Mouse (Mus musculus): ENCODE results near the gene Sectm1a. TPM values are rescaled to one million over a fixed set of nuclear protein-coding genes. Genes with fewer than 3 reads are reported as not detected.
A peak's percentile ranks its signal among the peaks of the same experiment; 100 is the strongest.

Gene Sectm1a
- polyA plus RNA-seq (2012), result not detected in 2 replicates

DNA sequence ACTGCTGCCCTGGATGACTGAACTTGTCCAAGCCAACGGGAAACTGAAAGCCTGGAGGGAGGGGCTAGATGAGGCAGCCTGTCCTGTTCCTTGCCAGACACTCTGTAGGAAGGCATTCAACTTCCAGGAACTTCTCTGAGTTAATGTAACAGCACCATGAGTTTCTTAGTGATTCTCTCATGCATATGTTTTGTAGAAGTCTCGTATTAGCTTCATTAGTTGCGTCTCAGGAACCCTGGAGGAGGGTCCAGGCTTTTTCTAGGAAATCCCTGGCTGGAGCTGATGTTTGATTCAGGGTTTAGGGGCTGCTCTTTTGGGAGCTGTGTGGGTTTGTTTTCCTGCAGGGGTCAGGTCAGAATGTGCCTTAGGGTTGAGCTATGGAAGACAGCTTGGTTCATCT, at the start of gene Sectm1a:
Gene Sectm1a, minus strand, starts transcription at position 101 of the 400 bp plus-strand sequence.
- no peak for TF ChIP-seq GATA1 (IDR thresholded peaks at IDR 0.05; ENCODE audit: low read length)

DNA sequence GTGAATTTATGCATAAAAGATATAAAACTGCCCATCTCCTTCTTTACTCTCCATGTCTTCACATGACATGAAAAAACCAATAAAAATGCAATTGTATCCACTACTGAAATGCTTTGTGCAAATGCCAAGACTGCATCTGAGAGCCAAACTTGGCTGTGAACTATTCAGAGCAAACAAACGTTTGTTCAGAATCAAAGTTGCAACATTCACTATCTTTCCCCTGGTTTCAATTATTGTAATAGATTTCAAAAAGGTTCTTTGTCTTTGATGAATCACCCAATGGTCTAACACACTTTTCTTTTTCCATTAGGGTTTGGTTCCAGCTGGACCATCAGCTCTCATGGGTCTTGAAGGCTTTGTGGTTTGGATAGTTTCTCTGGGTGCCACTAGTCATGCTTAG, 48.6 kb upstream of the Sectm1a start:
- no peak for TF ChIP-seq GATA1 (IDR thresholded peaks at IDR 0.05; ENCODE audit: low read length)

DNA sequence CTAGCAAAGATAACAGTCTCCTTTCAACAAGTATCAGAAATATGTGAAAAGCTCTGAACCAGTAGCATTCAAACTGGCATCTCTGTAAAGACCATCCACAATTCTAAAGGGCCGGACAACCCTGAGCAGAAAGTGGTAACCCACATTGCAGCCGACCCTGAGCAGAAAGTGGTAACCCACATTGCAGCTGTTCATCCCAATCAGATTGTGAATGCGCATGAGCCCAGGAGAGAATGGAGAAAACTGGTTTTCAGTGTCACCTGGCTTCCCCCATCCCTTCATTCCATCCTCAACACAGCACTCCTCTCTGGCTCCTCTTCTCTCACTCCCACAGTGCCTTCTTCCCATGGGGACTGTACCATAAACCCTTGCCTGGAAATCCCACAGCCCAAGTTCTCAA, 46.4 kb upstream of the Sectm1a start:
- TF ChIP-seq GATA1 (IDR thresholded peaks at IDR 0.05; ENCODE audit: low read length), result no peak

DNA sequence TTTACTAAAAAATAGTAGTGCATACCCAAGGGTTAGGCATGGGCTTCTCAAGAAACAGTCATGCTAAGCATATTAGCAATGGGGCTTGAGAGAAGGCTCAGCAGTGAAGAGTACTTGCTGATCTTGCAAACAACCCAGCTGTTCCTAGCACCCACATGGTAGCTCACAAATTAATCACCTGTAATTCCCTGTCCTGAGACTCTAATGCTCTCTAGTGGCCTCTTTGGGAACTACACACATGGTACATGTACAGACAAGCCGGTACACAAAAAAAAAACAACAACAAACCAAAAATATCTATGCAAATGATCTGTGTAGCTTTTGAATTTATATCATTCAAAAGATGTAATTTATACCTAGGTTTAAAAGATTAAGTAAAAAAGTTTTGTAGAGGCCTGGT, 45.4 kb upstream of the Sectm1a start:
- no peak for TF ChIP-seq GATA1 (IDR thresholded peaks at IDR 0.05; ENCODE audit: low read length)

DNA sequence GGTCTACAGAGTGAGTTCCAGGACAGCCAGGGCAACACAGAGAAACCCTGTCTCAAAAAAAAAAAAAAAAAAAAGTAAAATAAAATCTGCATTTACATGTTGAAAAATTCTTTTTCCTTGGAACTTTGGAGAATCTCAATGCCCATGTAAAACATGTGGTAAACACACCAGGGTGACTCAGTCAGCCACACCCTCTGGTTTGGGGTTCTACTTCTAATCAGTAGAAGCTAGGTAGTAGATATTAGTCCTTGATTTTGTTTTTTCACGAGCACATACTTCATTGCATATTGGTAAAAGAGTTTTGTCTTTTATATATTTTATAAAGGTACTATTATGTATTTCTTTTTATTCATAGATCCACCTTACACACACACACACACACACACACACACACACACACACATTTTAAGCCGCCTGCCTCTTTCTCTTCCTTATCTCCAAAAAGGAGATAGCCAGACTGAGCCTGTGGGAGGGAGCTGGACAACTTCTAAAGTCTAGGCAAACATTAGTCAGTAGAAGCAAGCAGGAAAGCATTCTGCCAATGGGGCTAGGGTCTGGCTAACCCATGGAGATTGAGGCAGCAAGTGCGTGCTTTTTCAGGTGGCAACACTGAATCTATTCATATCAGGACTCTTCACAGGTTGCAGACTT, 44.6 kb upstream of the Sectm1a start:
- no peak for TF ChIP-seq GATA1 (IDR thresholded peaks at IDR 0.05; ENCODE audit: low read length)

DNA sequence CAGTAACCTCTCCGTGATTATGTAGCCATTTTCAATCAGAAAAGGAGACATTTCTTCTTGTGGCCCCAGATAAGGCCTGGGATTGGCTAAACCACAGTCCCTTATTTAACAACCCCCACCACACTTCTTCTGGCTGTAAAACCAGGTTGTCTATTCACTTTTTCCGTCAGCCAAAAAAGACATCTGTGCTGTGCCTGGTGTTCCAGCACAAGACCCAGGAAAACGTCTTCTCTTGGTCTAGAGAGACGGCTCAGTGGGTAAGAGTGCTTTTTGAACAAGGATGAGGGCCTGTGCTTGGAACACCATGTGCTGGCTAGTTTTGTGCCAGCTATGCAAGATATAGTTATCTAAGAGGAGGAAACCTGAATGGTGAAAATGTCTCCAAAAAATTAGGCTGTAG, 42.4 kb upstream of the Sectm1a start:
- TF ChIP-seq GATA1 (IDR thresholded peaks at IDR 0.05; ENCODE audit: low read length), result no peak

DNA sequence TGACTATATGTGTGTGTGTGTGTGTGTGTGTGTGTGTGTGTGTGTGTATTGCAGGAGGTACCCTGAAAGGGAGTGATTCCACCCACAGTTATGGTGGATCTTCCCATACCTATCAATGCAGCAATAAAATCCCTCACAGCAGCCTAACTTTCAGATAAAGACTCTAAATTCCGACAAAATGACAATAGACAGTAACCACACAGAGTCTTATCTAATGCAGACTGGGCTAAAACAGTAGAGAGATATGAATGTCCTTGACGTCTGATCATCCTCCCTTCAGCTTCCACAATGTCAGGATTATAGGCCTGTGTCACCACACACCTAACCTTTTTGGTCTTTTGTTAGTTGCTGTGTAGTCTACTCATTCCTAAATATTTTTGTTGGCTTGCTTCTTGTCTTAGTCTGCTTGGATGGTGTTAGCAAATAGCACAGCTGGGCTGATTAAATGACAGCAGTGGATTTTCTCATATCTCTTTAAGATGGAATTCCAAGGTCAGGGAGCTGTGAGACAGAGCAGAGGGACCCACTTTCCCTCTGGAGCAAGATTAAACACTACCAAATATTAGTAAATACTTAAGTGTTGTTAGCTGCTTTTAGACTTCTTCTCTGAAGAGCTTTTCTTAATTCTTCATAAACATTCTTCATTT, 41.1 kb upstream of the Sectm1a start:
- TF ChIP-seq GATA1 (IDR thresholded peaks at IDR 0.05; ENCODE audit: low read length), result peak; percentile 93

DNA sequence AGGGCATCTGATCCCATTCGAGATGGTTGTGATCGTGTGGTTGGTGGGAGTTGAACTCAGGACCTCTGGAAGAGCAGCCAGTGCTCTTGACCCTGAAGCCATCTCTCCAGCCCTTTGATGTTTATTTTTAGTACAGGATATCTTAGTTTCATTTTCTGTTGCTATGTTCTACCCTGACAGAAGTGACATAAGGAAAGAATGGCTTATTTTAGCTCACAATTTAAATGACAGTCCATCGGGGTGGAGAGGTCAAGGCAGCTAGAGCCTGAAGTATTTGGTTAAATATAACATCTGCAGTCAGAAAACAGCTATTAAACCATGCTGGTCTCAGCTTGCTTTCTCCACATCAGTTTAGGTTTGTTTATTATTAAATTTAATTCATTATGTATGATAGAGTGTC, 40.1 kb upstream of the Sectm1a start:
- no peak for TF ChIP-seq GATA1 (IDR thresholded peaks at IDR 0.05; ENCODE audit: low read length)

DNA sequence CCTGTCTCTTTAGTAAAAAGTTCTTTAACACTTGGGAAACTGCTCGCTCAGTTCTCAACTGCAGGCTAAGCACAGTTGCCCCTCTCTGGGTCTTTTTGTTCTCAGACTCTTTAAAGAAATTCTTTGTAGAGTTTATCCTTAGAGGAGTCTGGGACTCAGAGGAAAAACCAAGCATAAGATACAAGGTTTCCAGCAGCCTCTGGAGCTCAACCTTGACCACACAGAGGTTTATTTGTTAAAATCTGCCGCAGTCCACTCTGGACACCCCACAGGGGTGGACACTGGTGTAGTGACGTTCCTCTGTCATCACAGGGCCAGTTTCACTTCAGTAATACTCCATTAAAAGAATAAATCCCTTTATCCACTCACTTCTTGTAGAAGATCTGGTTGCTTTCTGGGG, 37.6 kb upstream of the Sectm1a start, which contains the start of gene Tex19.2:
Gene Tex19.2, minus strand, starts transcription at position 101 of the 400 bp plus-strand sequence.
- TF ChIP-seq GATA1 (IDR thresholded peaks at IDR 0.05; ENCODE audit: low read length), result no peak

DNA sequence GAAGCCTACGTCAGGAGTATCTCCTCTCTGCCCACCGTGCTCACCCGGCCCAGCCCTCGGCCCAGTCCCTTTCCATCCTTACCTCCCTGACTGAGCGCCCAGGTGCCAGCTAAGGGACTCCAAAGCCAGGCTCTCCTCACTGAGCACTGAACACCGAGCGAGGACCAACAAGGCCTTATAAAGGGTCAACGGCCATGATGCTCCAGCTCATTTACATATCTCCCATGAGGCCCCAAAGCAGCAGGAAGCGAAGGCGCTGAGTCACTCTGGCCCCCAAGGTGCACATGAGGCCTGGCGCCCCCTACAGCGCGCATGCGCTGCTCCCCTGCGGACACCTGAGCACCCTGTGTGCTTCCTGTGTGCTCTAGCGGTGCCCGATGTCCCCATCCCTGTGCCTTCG, 37.1 kb upstream of the Sectm1a start:
- no peak for TF ChIP-seq GATA1 (IDR thresholded peaks at IDR 0.05; ENCODE audit: low read length)

DNA sequence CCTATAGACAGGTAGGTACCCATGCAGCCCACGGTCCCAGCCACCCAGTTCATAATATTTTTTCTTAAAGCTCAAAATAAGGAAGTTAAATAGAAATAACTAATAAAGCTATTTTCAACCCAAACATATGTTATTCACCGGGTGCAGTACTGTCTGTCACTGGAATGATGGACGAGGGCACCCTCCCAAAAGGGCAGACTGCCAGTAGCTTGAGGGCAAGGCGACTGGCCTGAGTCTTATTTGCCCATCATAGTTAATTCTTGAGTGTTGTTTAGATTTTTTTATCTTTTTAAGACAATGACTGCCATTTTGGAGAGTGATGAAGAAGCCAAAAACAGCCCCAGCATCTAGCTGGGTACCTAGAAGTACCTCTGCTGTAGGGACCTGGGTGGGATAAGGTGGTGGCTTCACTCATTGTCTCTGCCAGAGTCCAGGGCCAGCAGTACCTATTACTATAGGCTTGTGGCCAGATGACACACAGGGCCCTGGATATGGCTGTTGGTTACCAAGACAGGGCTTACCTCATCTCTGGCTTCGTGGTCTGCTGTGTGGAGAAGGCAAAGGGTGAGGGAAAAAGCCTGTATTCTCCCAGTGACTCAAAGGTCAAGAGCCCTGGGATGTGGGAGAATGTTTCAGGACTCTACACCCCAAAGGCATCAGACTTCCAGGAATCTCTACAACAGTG, 31.2 kb upstream of the Sectm1a start:
- no peak for TF ChIP-seq GATA1 (IDR thresholded peaks at IDR 0.05; ENCODE audit: low read length)

DNA sequence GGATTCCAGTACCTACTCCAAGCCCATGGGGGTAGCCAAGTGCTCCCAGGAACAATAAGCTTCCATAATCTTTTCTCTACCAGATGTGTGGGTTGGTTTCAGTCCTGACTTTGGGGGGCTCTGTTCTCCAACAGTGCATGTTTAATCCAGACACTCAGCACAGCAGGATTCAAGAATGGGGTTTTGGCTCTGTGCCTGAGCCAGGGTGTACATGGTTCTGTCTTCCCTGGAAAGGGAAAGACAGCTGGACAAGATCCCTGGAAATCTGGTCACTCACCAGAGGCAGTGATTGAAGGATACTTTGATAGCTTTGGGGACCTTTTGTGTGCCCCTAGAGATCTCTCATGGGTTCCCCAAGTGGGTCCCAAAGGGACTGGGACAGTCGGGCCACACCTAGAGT, 30.6 kb upstream of the Sectm1a start:
- no peak for TF ChIP-seq GATA1 (IDR thresholded peaks at IDR 0.05; ENCODE audit: low read length)

DNA sequence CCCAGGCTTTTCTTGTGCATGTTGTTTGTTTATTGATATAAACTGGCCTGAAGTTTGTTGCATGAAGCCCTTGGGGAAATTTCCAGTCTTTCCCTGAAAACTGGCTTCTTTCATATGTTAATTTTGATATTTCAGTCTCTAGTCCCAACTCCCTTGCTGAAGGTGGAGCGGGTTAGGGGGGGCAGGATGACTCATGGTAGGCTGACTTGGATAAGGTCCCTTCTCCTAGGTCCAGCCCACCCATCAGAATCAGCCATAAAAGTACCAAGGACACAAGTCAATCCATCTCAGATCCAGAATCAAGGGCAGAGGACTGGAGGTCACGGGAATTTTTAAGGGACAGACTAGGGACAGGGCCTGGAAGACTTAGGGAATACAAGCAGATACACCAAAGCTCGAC, 30.0 kb upstream of the Sectm1a start:
- no peak for TF ChIP-seq GATA1 (IDR thresholded peaks at IDR 0.05; ENCODE audit: low read length)

DNA sequence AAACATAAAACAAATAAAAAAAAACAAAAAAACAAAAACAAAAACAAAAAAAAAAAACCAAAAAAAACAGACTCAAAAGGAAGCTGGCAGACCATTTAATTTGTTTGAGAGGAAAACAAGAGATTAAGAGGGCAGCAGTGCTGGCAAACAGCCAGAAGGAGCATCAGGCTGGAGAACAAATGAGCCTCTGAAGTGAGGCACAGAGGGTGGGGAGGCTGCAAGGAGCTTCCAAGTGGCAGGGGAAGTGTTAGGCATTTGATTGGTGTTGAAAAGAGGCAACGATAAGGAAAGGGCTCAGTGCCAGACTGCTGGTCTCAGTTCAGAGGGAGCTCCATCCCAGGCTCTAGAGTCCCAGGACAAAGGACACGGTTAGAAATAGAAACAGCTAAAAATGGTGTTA, 29.0 kb upstream of the Sectm1a start:
- no peak for TF ChIP-seq GATA1 (IDR thresholded peaks at IDR 0.05; ENCODE audit: low read length)

DNA sequence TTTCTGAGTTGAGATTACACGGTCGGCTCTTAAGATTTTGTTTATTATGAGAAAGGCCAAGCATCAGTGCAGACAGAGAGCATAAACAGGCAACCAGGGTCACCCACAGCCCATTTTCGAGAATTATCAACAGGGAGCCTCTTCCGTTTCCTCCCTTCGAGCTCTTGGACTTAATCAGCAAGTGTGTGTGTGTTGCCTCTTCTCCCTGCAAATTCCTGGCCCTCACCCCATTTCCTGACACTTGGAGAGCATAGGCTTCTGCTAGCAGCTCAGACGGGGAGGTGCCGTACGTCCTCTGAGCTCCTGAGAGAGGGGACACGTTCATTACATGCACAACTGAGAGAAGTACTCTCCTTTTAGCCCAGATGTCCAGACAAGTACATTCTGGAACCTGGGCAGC, 27.0 kb upstream of the Sectm1a start:
- no peak for TF ChIP-seq GATA1 (IDR thresholded peaks at IDR 0.05; ENCODE audit: low read length)

DNA sequence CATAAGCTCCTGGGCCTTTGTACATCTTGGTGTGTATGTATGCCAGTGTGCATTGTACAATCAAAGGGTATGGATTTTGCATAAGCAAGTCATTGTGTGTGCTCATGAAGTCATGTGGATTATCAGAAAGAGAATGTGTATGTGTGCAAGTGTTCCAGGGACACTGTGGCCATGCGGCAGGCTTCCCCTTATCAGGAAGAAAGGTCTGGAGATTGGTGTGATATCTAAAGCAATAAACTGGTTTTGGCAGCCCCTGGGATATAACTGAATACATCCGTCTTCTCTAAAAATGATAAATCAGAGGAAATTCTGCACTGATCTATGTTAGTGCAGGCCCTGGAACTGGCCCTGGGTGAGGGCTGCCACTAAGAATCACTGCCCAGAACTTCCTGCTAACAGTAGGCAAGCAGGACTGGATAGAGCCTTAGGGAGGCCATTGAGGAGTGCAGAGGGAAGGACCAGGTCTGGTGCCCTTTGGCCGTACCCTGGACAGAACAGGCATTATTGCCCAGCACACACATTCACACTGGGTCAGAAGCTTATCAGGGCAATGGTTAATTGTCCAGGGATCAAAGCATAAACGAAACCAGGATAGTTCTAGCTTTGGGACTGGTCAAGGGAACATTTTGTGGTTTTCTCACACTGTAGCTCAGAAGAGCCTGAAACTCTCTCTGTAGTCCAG, 20.2 kb upstream of the Sectm1a start:
- TF ChIP-seq GATA1 (IDR thresholded peaks at IDR 0.05; ENCODE audit: low read length), result peak; percentile 53

All from G1E-ER4 (cell line).